Mouse (Mus musculus): Measurements from ENCODE around the gene Nck2.

The Nck2 gene

GRCm38 (mm10) chr1:43444531-43444930 lies at the start of gene Nck2:
Nck2 (plus strand) TSS chr1:43444579.
- DNase-seq (ENCODE audit: low spot score): no peak

GRCm38 (mm10) chr1:43395040-43395439 lies 49.3 kb upstream of the Nck2 start:
- DNase-seq (ENCODE audit: low spot score): no peak

DNA sequence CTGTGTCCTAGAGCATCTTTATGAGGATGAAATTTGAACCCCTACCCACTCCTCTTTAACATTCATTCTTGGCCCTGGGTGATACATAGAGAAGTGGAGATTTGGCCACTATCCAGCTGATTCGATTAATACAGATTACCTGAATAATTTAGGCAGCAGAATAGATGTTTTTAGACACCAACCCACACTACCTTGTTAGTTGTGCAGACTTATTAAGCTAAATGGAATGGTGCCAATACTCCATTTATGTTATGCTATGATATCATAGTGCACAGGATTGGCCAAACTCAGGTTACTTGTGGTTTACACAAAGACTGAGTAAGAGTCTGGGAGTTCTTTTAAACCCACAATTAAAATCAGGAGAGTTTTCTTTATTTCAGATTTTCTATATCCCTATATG lies 48.6 kb upstream of the Nck2 start:
- DNase-seq (ENCODE audit: low spot score): no peak

DNA sequence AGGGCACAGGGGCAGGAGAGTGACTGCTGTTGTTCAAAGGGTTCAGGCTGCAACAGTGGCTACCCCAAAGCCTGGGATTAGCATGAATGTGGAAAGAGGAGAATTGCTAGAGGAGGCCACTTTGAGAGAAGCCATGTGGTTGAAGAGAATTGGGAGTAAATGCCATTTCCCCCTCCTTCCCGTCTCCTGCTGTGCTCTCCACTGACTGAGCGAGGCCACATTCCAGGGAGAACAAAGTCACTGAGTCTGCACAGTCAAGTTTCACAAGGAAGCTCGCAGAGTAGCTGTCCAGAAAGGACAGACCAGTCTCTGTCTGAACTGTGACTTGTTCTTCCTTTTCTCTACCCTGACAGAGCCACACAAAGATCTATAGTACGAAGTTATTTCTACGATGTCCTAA lies 47.9 kb upstream of the Nck2 start:
- DNase-seq (ENCODE audit: low spot score): no peak

GRCm38 (mm10) chr1:43397096-43397495 lies 47.3 kb upstream of the Nck2 start:
- DNase-seq (ENCODE audit: low spot score): no peak

DNA sequence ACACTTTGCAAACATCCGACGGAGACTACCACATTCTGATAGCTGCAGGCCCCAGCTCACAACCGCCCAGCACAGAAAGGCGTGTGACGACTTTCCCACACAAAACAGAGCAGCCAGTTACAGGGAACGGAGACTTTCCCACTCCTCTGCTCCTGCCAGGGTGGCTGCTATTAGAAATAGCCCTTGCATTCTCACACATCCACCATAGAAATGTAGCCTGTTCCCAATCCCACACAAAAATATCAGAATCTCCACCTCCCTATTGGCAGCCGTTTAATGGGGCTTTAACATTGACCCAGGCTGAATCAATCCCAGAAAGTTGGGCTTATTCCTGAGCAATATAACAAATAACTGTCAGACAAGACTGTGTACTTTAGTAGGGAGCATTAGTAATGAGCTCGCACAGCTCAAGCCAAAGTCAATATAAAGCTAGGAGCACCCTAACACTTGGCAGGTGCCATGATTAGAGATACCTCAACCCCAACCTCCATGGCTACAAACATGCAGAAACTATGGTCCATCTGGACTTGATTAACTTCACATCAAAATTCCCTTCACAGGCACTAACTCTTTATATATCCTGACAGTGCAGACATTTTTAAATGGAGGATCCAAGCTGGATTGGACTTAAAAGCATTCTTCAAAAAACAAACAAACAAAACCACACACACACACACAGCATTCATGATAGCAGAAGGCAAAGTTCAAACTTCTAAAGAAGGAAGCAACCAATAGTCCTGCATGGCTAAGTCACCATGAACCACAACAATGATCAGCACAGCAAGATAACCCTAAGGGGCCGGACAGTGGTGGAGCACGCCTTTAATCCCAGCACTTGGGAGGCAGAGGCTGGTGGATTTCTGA lies 45.4 kb upstream of the Nck2 start:
- no peak for DNase-seq (ENCODE audit: low spot score)

GRCm38 (mm10) chr1:43399602-43400216 lies 44.7 kb upstream of the Nck2 start:
- DNase-seq (ENCODE audit: low spot score): no peak

- DNase-seq (ENCODE audit: low spot score): no peak
Measured at GRCm38 (mm10) chr1:43400655-43401054, 43.7 kb upstream of the Nck2 start.

- peak; percentile 44 for DNase-seq (ENCODE audit: low spot score)
Measured at GRCm38 (mm10) chr1:43403341-43403740, 41.0 kb upstream of the Nck2 start.

GRCm38 (mm10) chr1:43404693-43405678 lies 39.4 kb upstream of the Nck2 start:
- DNase-seq (ENCODE audit: low spot score): no peak

- DNase-seq (ENCODE audit: low spot score): no peak
Measured at GRCm38 (mm10) chr1:43409019-43409418, 35.4 kb upstream of the Nck2 start.

DNA sequence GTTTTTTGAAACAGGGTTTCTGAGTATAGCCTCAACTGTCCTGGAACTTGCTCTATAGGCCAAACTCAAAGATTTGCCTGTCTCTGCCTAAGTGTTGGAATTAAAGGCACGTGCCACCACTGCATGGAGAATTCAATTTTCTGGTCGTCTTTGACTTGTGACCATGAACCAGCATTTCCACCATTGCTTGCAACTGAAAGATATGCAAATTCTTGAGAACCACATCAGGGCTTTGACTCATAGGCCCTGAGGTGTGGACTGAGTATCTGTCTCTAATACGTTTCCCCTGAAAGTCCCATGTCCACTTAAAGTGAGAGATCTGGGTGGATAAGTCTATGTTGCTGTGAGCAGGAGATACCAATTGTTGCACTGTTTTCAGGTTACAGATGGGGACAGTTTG lies 31.6 kb upstream of the Nck2 start:
- DNase-seq (ENCODE audit: low spot score): no peak

DNA sequence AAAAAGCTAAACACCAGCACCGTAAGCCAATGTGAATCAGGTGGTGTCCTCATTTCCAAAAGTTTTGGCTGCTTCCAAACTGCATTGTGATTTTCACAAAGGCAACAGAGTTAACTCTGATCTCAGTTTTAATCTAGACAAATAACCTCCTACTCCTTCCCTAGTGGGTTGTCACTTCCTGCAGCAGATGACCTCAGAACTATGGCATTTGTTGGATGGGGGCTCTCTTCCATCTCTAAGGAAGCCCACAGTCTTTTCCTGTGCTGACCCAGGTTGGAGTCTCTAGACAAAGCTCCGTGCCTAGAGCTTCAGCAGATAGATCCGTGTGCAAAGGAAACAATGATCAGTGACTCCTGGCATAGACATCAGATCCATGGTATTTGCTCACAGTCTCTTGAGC lies 31.1 kb upstream of the Nck2 start:
- no peak for DNase-seq (ENCODE audit: low spot score)

- DNase-seq (ENCODE audit: low spot score): no peak
Measured at GRCm38 (mm10) chr1:43413749-43414148, 30.6 kb upstream of the Nck2 start.

- no peak for DNase-seq (ENCODE audit: low spot score)
Measured at GRCm38 (mm10) chr1:43414228-43414627, 30.2 kb upstream of the Nck2 start.

DNA sequence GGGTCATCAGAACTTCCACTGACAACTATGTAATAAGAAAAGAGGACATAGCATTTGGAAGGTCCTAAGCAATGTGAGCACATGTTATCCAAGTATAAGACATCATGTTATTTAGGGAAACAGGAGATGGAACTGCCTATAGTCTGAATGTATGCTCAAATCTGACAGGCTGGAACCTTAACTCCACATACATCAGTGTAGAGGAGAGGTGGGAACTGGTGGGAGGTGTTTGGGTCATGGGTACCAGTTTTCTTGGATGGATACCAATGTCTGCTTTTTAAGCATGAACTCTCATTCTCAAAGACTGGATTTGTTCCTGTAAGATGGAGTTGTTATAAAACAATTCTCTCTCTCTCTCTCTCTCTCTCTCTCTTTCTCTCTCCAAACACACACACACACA lies 29.4 kb upstream of the Nck2 start:
- DNase-seq (ENCODE audit: low spot score): no peak

DNA sequence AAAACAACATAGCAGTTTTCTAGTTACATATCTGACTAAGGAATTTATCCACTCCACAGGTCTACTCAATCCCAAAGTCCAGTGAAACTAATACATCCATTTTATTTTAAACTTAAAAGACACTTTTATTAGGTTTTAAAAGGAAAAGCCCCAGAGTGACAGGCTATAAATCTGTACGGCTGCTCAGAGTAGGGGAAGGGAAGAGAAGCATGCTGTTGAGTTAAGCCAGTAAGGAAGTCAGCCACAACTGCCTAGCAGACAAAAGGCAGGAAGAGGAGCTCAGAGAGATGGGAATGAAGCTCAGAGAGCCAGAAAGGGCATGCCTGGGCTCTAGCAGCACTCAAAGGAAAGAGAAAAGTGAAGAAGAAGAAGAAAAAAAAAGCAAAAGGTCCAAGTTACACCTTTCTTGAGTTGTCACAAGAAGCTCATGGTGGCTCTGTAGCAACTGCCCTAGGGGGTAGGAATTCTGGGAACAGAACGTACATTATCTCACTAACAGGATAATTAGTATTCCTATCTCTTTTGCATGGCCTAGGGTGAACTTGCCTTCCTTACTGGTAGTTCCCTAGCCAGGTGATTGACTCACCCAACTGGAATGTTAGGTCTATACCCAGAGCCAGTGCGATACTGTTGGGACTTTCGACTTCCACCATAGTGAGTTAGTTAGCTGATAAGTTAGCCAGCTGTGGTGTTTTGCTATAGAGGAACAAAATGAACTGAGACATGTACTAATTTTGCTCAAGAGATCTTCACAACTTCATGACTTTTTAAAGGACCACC lies 21.2 kb upstream of the Nck2 start:
- DNase-seq (ENCODE audit: low spot score): no peak

DNA sequence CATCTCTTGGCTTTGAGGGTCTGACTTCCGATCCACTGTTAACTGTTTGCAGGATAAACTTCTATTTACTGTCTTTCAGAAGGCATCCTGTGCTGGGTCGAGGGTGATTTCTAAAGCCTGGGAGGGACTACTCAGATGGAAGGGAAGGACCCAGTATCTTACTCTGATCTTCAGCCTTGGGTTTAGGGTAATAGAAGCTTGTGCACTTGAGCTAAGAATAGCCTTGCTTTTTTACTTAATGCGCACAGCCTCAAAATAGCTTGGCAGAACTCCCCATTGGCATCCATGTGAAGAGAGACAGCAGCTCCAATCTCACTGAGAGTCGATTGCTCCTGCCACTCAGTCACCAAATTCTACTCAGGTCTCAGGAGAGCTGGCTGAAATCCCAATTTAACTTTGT lies 17.9 kb upstream of the Nck2 start:
- no peak for DNase-seq (ENCODE audit: low spot score)

GRCm38 (mm10) chr1:43426993-43427535 lies 17.3 kb upstream of the Nck2 start:
- no peak for DNase-seq (ENCODE audit: low spot score)

- DNase-seq (ENCODE audit: low spot score): no peak
Measured at GRCm38 (mm10) chr1:43429924-43430876, 14.2 kb upstream of the Nck2 start.
